Mouse (Mus musculus) G1E (cell line): ENCODE results near the gene Rbm15.

Experiments
- CTCF ChIP-seq: IDR thresholded peaks from 2 replicates; pipeline ENCODE4 v1.5.1; 2012; ENCODE audit warnings: low read depth, low read length, inconsistent platforms, mixed read lengths
- POLR2AphosphoS5 ChIP-seq: IDR thresholded peaks from 2 replicates; pipeline ENCODE4 v1.6.1; 2012; ENCODE audit warnings: low read depth, low read length, inconsistent platforms; ENCODE audit not compliant: insufficient replicate concordance

GRCm38 (mm10) chr3:107287346-107287745, 46.1 kb downstream of the Rbm15 start:
- TF ChIP-seq CTCF: no peak
- no peak for TF ChIP-seq POLR2AphosphoS5
